Mouse (Mus musculus) kidney, adult 2 months (tissue): ENCODE measurements around the gene Sec14l5.

ENCODE experiments used
- CTCF ChIP-seq: fragments of 200-500 bp; conservative IDR thresholded peaks from 2 replicates; pipeline ENCODE4 v1.5.1; 2011; ENCODE audit warnings: low read depth, mild to moderate bottlenecking, control low read depth, low read length, moderate library complexity, mixed read lengths; ENCODE audit not compliant: insufficient read depth, insufficient read length
- POLR2A ChIP-seq: fragments of 200-500 bp; IDR thresholded peaks from one replicate; pipeline ENCODE4 v1.6.1; 2011; ENCODE audit warnings: low read depth, low read length, control low read depth

DNA sequence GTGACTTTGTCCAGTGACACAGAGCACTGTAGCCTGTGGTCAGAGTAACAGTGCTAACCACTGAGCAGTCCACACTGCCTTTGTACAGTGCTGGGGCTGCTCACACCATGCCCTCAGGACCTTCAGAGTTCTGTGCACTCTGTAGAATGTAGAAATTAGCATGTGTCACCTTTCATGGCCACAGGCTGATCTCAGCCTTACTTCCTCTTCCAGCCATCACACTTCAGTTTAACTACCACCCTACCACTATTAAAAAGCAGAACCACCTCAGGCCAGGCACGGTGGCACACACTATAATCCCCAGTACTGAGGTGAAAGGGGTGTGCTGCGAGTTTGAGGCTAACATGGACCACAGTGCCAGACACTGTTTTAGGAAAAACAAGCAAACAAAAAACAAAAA is 63.5 kb downstream of the Sec14l5 start:
- no peak for TF ChIP-seq CTCF
- TF ChIP-seq POLR2A: no peak
